Mouse (Mus musculus) heart, embryonic 10.5 days (tissue): ENCODE measurements around the gene Ttc25. TPM values are rescaled to one million over a fixed set of nuclear protein-coding genes. Genes with fewer than 3 reads are reported as not detected.
A peak's percentile ranks its signal among the peaks of the same experiment; 100 is the strongest.
"Not testable (repeated sequence)": the region's sequence is repeated elsewhere in the genome, so short reads cannot be mapped to it uniquely, and the experiment has no call there.

Experiments
- DNase-seq: peaks from one replicate; pipeline ENCODE4 v3.0.0-alpha.2; 2017; ENCODE audit warnings: low spot score
- H3K27ac ChIP-seq: fragments of 300-500 bp; sonication (generic); 2 replicates; pipeline ENCODE4 v1.5.1; 2016; ENCODE audit warnings: mild to moderate bottlenecking
- H3K27me3 ChIP-seq: fragments of 300-500 bp; sonication (generic); 2 replicates; pipeline ENCODE4 v1.6.1; 2016; ENCODE audit warnings: mild to moderate bottlenecking; ENCODE audit not compliant: poor library complexity, insufficient read depth, severe bottlenecking
- H3K36me3 ChIP-seq: fragments of 300-500 bp; sonication (generic); 2 replicates; pipeline ENCODE4 v1.6.1; 2016; ENCODE audit warnings: mild to moderate bottlenecking, moderate library complexity
- H3K4me1 ChIP-seq: fragments of 300-500 bp; sonication (generic); 2 replicates; pipeline ENCODE4 v1.6.1; 2016; ENCODE audit warnings: mild to moderate bottlenecking
- H3K4me3 ChIP-seq: fragments of 300-500 bp; sonication (generic); 2 replicates; pipeline ENCODE4 v1.5.1; 2016; ENCODE audit warnings: mild to moderate bottlenecking, moderate library complexity
- H3K9me3 ChIP-seq: fragments of 300-500 bp; sonication (generic); 2 replicates; pipeline ENCODE4 v1.6.1; 2016; ENCODE audit warnings: mild to moderate bottlenecking, moderate library complexity
- WGBS: fragments of 180-500 bp; shearing (Covaris S2); methylation state at CpG from one replicate; pipeline ENCODE4 v1.1.7; 2016; 5-methylcytosine and 5-hydroxymethylcytosine counted together
- polyA plus RNA-seq: library from polyadenylated mRNA; unstranded; fragments of >200 nt; fragmentation: Nextera tagmentation; extraction: Ambion mirVana; gene quantifications from 2 replicates; pipeline ENCODE4 v1.2.1, GENCODE M21; 2016

Gene Ttc25
- polyA plus RNA-seq, 1 experiment from 2014 or later: 0.59 TPM

GRCm38 (mm10) chr11:100519188-100519587, 26.2 kb upstream of the Ttc25 start:
- H3K4me1 ChIP-seq: peaks cover 1% of the 10 kb centered on the region; the same call in 1 of the 2 replicates
- H3K36me3 ChIP-seq: peaks cover 98% of the 10 kb centered on the region
- WGBS: 78% methylated on average over 7 of the region's 7 CpGs

DNA sequence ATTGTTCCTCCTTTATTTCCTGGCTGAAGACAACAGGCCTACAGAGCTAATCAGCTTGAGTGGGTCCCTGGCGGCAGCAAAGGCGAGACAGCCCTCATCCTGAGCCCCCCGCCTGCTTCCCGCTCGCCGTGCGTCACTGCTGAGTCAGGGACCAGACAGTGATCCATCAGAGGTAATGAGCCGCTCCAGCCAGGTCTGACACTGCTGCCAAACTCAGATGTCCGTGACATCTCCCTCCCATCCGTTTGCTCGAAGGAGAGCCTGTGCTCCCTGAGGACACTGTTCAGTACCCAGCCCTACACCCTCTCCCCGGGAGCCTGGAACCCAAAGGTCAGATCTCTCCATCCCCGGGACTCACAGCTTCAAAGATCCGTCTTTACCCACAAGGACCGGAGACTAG, 24.6 kb upstream of the Ttc25 start:
- Histone ChIP-seq H3K4me1 (peaks cover 18% of the 10 kb centered on the region), H3K27ac (no peak overlapping the region), H3K36me3 (peaks cover 86% of the 10 kb centered on the region), H3K9me3 (no peaks in the 10 kb centered on the region), H3K4me3 (no peak overlapping the region), H3K27me3 (no peaks in the 10 kb centered on the region)
- WGBS: 83% methylated on average over 15 of the region's 15 CpGs
- no peak for DNase-seq

More at GRCm38 (mm10) chr11:100519188-100519587, 26.2 kb upstream of the Ttc25 start:
- no peaks in the 10 kb centered on the region for H3K9me3 ChIP-seq
- no peak for DNase-seq
- no peaks in the 10 kb centered on the region for H3K27me3 ChIP-seq
- no peak overlapping the region for H3K27ac ChIP-seq
- no peak overlapping the region for H3K4me3 ChIP-seq

GRCm38 (mm10) chr11:100524358-100524757, 21.0 kb upstream of the Ttc25 start:
- no peaks in the 10 kb centered on the region for H3K27me3 ChIP-seq
- WGBS: 88% methylated on average over 5 of the region's 5 CpGs
- peaks cover 38% of the 10 kb centered on the region for H3K4me1 ChIP-seq
- no peaks in the 10 kb centered on the region for H3K9me3 ChIP-seq
- DNase-seq: no peak
- peaks cover 52% of the 10 kb centered on the region for H3K36me3 ChIP-seq
- H3K4me3 ChIP-seq: no peak overlapping the region
- H3K27ac ChIP-seq: no peak overlapping the region

GRCm38 (mm10) chr11:100524987-100525630, 20.3 kb upstream of the Ttc25 start:
- Histone ChIP-seq H3K9me3 (no peaks in the 10 kb centered on the region), H3K4me1 (peaks cover 38% of the 10 kb centered on the region), H3K36me3 (peaks cover 45% of the 10 kb centered on the region), H3K27ac (0 out of 2 replicates have a peak overlapping the region, but pooled peaks have one; percentile 29), H3K4me3 (0 out of 2 replicates have a peak overlapping the region, but pooled peaks have one; percentile 13), H3K27me3 (no peaks in the 10 kb centered on the region)
- 65% methylated on average over 11 of the region's 11 CpGs for WGBS
- DNase-seq: no peak

GRCm38 (mm10) chr11:100526052-100526816, 19.2 kb upstream of the Ttc25 start:
- 32% methylated on average over 15 of the region's 15 CpGs for WGBS
- Histone ChIP-seq H3K9me3 (no peaks in the 10 kb centered on the region), H3K36me3 (peaks cover 34% of the 10 kb centered on the region), H3K27me3 (no peaks in the 10 kb centered on the region), H3K4me3 (peak overlapping the region; percentile 73), H3K4me1 (peaks cover 38% of the 10 kb centered on the region), H3K27ac (peak overlapping the region; percentile 91; the same call in 1 of the 2 replicates)
- no peak for DNase-seq

GRCm38 (mm10) chr11:100527066-100527457, 18.3 kb upstream of the Ttc25 start:
- H3K4me1 ChIP-seq: peaks cover 38% of the 10 kb centered on the region
- H3K36me3 ChIP-seq: peaks cover 25% of the 10 kb centered on the region
- H3K27ac ChIP-seq: peak overlapping the region; percentile 91
- no peaks in the 10 kb centered on the region for H3K9me3 ChIP-seq
- H3K27me3 ChIP-seq: no peaks in the 10 kb centered on the region
- under 1% methylated on average over 26 of the region's 26 CpGs for WGBS
- peak overlapping the region; percentile 73 for H3K4me3 ChIP-seq
- DNase-seq: peak; percentile 90

DNA sequence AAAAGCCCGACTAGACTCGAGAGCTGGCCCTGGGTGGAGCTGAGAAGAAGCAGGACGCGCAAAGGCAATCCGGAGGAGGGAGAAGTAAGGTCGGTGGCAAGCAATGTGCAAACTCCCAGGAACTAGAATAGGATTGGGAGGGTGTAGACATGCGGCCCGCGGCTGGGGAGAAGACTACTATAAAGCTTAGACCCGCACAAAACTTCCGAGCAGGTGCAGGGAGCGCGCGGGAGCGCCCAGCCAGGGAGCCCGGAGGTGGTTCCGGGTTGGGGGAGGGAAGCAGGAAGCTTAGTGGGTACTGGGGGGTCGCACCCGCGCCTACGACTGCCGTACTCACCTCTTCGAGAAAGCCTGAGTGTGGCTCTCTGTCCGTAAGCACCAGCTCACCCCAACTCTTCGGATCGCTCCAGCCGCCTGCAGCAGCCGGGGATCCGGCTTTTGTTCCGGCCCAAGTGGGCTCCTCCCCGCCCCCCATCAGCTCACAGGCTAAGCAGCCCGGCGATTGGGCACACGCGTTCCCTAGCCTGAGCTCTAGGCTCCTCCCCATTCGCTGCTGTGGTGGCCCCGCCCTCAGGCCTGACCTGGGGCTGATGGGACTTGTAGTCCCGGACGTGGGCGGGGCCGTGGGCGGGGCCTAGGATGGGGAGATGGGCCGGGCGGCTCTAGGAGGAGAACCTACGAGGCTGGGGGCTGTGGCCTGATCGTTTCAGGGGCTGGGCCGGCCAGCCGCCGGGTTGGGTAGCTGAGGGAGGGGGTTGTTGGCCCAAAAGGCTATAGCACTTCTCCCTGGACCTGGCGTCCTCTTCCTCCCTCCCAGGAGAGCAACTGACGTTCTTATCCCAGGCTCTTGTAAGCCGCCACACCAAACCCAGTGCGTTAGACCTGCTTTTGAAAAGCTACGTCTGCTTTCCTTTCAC, 17.7 kb upstream of the Ttc25 start, which contains the start of gene Acly:
TSS of gene Acly (minus strand) at position 543 of the 917 bp plus-strand sequence.
- no peaks in the 10 kb centered on the region for H3K9me3 ChIP-seq
- no peaks in the 10 kb centered on the region for H3K27me3 ChIP-seq
- H3K4me1 ChIP-seq: peaks cover 42% of the 10 kb centered on the region
- peak within 1 kb of the TSS; percentile 91 for H3K27ac ChIP-seq
- under 1% methylated on average over 54 of the region's 54 CpGs for WGBS
- DNase-seq: peak; percentile 100
- peaks cover 19% of the 10 kb centered on the region for H3K36me3 ChIP-seq
- peak within 1 kb of the TSS; percentile 73 for H3K4me3 ChIP-seq

DNA sequence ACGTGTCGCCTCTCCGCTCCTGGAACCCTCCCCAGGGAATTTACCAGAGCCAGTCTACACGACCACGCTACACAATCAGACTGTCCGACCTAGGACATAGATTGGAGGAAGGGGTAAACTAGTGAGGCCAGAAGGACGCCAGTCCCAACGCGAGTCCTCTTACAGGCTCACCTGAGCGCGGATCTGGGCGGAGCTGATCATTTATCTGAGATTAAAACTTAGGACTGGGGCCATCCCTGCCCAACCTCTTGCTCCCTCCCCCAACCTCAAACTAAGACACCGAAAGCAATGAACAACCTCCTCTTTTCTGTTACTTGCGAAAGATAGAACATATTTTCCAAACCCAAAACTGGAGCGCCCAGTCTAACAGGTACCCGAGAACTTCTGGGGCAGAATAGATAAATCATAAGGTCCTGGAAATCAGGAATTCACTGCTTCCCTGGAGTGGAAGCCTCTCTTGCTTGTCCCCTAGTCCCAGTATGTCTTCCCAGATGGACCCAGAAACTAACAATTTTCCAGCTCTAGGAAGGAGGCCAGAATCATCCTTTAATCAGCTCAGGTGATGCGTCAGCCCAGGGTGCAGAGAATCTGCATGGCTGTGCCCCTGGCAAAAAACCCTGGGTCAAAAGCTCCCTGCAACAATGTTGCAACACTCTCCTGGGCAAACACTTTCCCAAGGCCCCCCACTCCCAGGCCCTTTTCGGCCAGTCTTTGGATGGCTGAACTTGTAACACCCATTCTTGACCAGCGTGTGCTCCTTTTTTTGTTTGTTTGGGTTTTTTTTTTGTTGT, 16.8 kb upstream of the Ttc25 start:
- WGBS: 22% methylated on average over 19 of the region's 19 CpGs
- Histone ChIP-seq H3K27me3 (no peaks in the 10 kb centered on the region), H3K4me3 (peak overlapping the region; percentile 73), H3K27ac (peak overlapping the region; percentile 91), H3K36me3 (peaks cover 10% of the 10 kb centered on the region), H3K4me1 (peaks cover 42% of the 10 kb centered on the region), H3K9me3 (no peaks in the 10 kb centered on the region)
- DNase-seq: no peak

DNA sequence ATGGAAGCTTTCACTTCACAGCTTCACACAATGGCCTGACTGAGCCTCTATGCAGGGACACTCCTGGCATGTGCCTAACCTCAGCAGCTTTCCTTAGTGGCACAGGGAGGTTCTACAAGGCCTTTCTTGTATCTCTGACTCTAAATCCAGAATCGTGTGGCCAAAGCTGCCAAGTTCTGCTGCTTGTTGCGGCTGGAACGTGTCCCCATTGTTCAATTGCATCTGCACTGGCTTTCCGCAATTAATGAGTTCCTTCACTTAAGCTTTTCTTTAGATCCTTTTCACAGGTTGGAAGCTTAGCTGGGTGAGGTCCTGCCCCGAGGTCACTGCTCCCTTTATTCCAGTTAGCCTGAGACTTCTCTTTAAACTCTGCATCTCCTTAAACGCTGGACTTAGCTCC, 11.5 kb upstream of the Ttc25 start:
- Histone ChIP-seq H3K4me3 (no peak overlapping the region), H3K9me3 (no peaks in the 10 kb centered on the region), H3K4me1 (peaks cover 4% of the 10 kb centered on the region; the same call in 1 of the 2 replicates), H3K27me3 (no peaks in the 10 kb centered on the region), H3K36me3 (no peaks in the 10 kb centered on the region), H3K27ac (no peak overlapping the region)
- 78% methylated on average over 6 of the region's 6 CpGs for WGBS
- DNase-seq: no peak

DNA sequence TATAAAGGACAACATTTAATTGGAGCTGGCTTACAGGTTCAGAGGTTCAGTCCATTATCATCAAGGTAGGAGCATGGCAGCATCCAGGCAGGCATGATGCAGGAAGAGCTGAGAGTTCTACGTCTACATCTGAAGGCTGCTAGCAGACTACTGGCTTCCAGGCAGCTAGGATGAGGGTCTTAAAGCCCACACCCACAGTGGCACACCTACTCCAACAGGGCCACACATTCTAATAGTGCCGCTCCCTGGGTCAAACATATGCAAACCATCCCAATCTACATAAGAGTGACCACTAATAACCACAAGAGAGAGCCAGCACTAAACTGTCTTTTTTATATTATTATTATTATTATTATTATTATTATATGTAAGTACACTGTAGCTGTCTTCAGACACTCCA, 11.0 kb upstream of the Ttc25 start:
- not testable (repeated sequence) for H3K4me1 ChIP-seq, H3K36me3 ChIP-seq, H3K4me3 ChIP-seq, H3K9me3 ChIP-seq, H3K27ac ChIP-seq, H3K27me3 ChIP-seq, DNase-seq
- 83% methylated on average over 2 of the region's 2 CpGs for WGBS

DNA sequence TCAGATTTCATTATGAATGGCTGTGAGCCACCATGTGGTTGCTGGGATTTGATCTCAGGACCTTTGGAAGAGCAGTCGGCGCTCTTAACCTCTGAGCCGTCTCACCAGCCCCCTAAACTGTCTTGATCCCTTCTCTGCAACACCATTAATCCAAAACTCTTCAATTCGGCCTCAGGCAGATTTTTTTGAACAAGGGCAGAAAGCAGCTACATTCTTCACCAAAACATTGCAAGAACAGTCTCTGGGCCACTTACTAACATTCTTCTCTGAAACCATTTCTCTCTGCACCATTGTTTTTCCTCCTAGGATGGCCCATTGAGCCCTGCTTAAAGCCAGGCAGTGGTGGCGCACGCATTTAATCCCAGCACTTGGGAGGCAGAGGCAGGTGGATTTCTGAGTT, 10.6 kb upstream of the Ttc25 start:
- H3K9me3 ChIP-seq, DNase-seq, H3K36me3 ChIP-seq, H3K4me1 ChIP-seq, H3K27ac ChIP-seq, H3K4me3 ChIP-seq, H3K27me3 ChIP-seq: not testable (repeated sequence)
- WGBS: 81% methylated on average over 6 of the region's 6 CpGs

DNA sequence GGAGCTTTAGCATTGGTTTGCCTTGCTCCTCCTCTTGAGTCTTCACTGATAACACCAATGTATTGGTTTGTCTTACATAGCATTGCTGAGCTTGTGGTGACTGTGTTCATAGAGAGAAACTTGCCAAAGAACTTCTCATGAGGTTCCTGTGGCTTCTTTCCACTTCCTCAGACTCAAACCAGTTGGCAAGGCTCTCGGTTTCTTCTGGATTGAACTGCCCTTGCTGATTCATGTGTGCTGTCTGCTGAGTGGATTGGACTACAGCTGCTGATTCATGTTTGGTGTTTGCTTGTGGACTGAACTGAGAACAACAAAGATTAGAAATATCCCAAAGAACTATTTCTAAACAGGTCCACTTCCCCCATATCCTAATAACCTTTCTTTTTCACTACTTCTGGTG, 9.4 kb upstream of the Ttc25 start:
- WGBS: 77% methylated on average over 1 of the region's 1 CpGs
- no peaks in the 10 kb centered on the region for H3K27me3 ChIP-seq
- H3K4me3 ChIP-seq: no peak overlapping the region
- H3K9me3 ChIP-seq: no peaks in the 10 kb centered on the region
- no peak overlapping the region for H3K27ac ChIP-seq
- no peak for DNase-seq
- H3K4me1 ChIP-seq: peaks cover 8% of the 10 kb centered on the region
- no peaks in the 10 kb centered on the region for H3K36me3 ChIP-seq
